Mouse (Mus musculus) CH12.LX (cell line): ENCODE data around the gene Hmcn1. TPM values are rescaled to one million over a fixed set of nuclear protein-coding genes. Genes with fewer than 3 reads are reported as not detected.

Experiments
- DNase-seq: peaks from one replicate; pipeline ENCODE4 v3.0.0-alpha.2; 2013; ENCODE audit errors: extremely low read depth
- H3K27ac ChIP-seq: 2 replicates; pipeline ENCODE4 v1.5.1; 2012; ENCODE audit warnings: low read depth, mild to moderate bottlenecking, control low read depth, moderate library complexity; ENCODE audit not compliant: insufficient read depth
- H3K27me3 ChIP-seq: replicated peaks from 2 replicates; pipeline ENCODE3; 2012; ENCODE audit warnings: inconsistent platforms
- H3K36me3 ChIP-seq, 2 experiments: replicated peaks in 1 of 2; 2 replicates each; pipeline versions ENCODE3 to v1.6.1; 2012; ENCODE audit warnings: inconsistent platforms in 1 of 2, low read length in 1 of 2, mild to moderate bottlenecking in 1 of 2, mixed read lengths in 1 of 2, moderate library complexity in 1 of 2; ENCODE audit not compliant: control insufficient read depth in 1 of 2, insufficient read depth in 1 of 2
- H3K4me1 ChIP-seq, 2 experiments: 2 replicates each; pipeline ENCODE4 v1.6.1; 2012; ENCODE audit warnings: inconsistent platforms in 1 of 2, moderate library complexity in 1 of 2; ENCODE audit not compliant: insufficient read depth in 2 of 2, control insufficient read depth in 1 of 2
- H3K4me2 ChIP-seq: 2 replicates; pipeline ENCODE4 v1.6.1; 2012; ENCODE audit warnings: low read depth, mild to moderate bottlenecking, control low read depth; ENCODE audit not compliant: poor library complexity, insufficient read depth, severe bottlenecking
- H3K4me3 ChIP-seq, 3 experiments: fragments of 150-350 bp in 1 of 3; sonication (generic) in 1 of 3; replicated peaks in 1 of 3; 2 replicates each; pipeline versions ENCODE3 to v1.5.1; 2011 to 2012; ENCODE audit warnings: low read depth in 2 of 3, low read length in 2 of 3, mild to moderate bottlenecking in 2 of 3, moderate library complexity in 2 of 3, control low read depth in 1 of 3, improper control_type of control experiment in 1 of 3, inconsistent platforms in 1 of 3, mixed read lengths in 1 of 3; ENCODE audit not compliant: poor library complexity in 1 of 3
- H3K79me2 ChIP-seq: replicated peaks from 2 replicates; pipeline ENCODE4 v1.6.1; 2012; ENCODE audit warnings: mild to moderate bottlenecking, moderate library complexity; ENCODE audit not compliant: control insufficient read depth, poor library complexity, insufficient read depth, severe bottlenecking; ENCODE audit errors: extremely low read depth
- H3K9ac ChIP-seq: 2 replicates; pipeline ENCODE4 v1.6.1; 2012; ENCODE audit warnings: low read depth, mild to moderate bottlenecking, control low read depth, moderate library complexity; ENCODE audit not compliant: insufficient read depth
- H3K9me3 ChIP-seq: replicated peaks from 2 replicates; pipeline ENCODE3; 2012; ENCODE audit warnings: low read length, inconsistent platforms, mixed read lengths
- BHLHE40 ChIP-seq: IDR thresholded peaks from 2 replicates; pipeline ENCODE4 v1.6.1; 2011; ENCODE audit warnings: mild to moderate bottlenecking, low read depth, low read length, improper control_type of control experiment
- CHD1 ChIP-seq: IDR thresholded peaks from 2 replicates; pipeline ENCODE4 v1.6.1; 2012; ENCODE audit warnings: low read depth, low read length, improper control_type of control experiment, inconsistent platforms
- CHD2 ChIP-seq: IDR thresholded peaks from 2 replicates; pipeline ENCODE4 v1.6.1; 2011; ENCODE audit warnings: low read length, improper control_type of control experiment
- CTCF ChIP-seq, 2 experiments: IDR thresholded peaks in 1 of 2; conservative IDR thresholded peaks in 1 of 2; 2 replicates each; pipeline ENCODE4 v1.5.1; 2011 to 2012; ENCODE audit warnings: low read depth in 2 of 2, low read length in 2 of 2, improper control_type of control experiment in 1 of 2, inconsistent platforms in 1 of 2, mild to moderate bottlenecking in 1 of 2, moderate library complexity in 1 of 2
- E2F4 ChIP-seq: IDR thresholded peaks from 2 replicates; pipeline ENCODE4 v1.6.1; 2011; ENCODE audit warnings: low read depth, low read length, improper control_type of control experiment; ENCODE audit not compliant: insufficient replicate concordance
- EP300 ChIP-seq: IDR thresholded peaks from 2 replicates; pipeline ENCODE4 v1.6.1; 2011; ENCODE audit warnings: low read length, improper control_type of control experiment
- GABPA ChIP-seq: IDR thresholded peaks from 2 replicates; pipeline ENCODE4 v1.6.1; 2012; ENCODE audit warnings: low read depth, low read length, improper control_type of control experiment, inconsistent platforms; ENCODE audit not compliant: insufficient replicate concordance
- HCFC1 ChIP-seq: IDR thresholded peaks from 2 replicates; pipeline ENCODE4 v1.6.1; 2012; ENCODE audit warnings: low read depth, mild to moderate bottlenecking, inconsistent platforms, low read length, improper control_type of control experiment
- JUN ChIP-seq: IDR thresholded peaks from 2 replicates; pipeline ENCODE4 v1.6.1; 2011; ENCODE audit warnings: low read depth, mild to moderate bottlenecking, low read length, improper control_type of control experiment, moderate library complexity; ENCODE audit not compliant: insufficient read depth
- JUND ChIP-seq: conservative IDR thresholded peaks from 2 replicates; pipeline ENCODE4 v1.6.1; 2011; ENCODE audit warnings: low read depth, low read length, improper control_type of control experiment
- KAT2A ChIP-seq: IDR thresholded peaks from 2 replicates; pipeline ENCODE4 v1.6.1; 2012; ENCODE audit warnings: low read length, improper control_type of control experiment, inconsistent platforms; ENCODE audit not compliant: insufficient replicate concordance
- MAZ ChIP-seq: IDR thresholded peaks from 2 replicates; pipeline ENCODE4 v1.6.1; 2012; ENCODE audit warnings: low read depth, mild to moderate bottlenecking, inconsistent platforms, low read length, improper control_type of control experiment, moderate library complexity
- MEF2A ChIP-seq: IDR thresholded peaks from 2 replicates; pipeline ENCODE4 v1.6.1; 2014; ENCODE audit warnings: low read depth, mild to moderate bottlenecking, inconsistent platforms, low read length, improper control_type of control experiment, borderline replicate concordance
- MXI1 ChIP-seq: IDR thresholded peaks from 2 replicates; pipeline ENCODE4 v1.6.1; 2011; ENCODE audit warnings: mild to moderate bottlenecking, low read depth, low read length, improper control_type of control experiment
- NRF1 ChIP-seq: IDR thresholded peaks from 2 replicates; pipeline ENCODE4 v1.6.1; 2014; ENCODE audit warnings: low read depth, mild to moderate bottlenecking, inconsistent platforms, low read length, improper control_type of control experiment, moderate library complexity
- PAX5 ChIP-seq: IDR thresholded peaks from 2 replicates; pipeline ENCODE4 v1.6.1; 2012; ENCODE audit warnings: low read length, inconsistent platforms, mixed read lengths
- POLR2AphosphoS2 ChIP-seq: IDR thresholded peaks from 2 replicates; pipeline ENCODE4 v1.6.1; 2011; ENCODE audit warnings: low read depth, low read length, improper control_type of control experiment
- RCOR1 ChIP-seq: conservative IDR thresholded peaks from 2 replicates; pipeline ENCODE4 v1.6.1; 2012; ENCODE audit warnings: low read depth, mild to moderate bottlenecking, inconsistent platforms, low read length, improper control_type of control experiment
- SMC3 ChIP-seq: IDR thresholded peaks from 2 replicates; pipeline ENCODE4 v1.6.1; 2011; ENCODE audit warnings: low read depth, low read length, improper control_type of control experiment
- USF1 ChIP-seq: IDR thresholded peaks from 2 replicates; pipeline ENCODE4 v1.6.1; 2014; ENCODE audit warnings: low read depth, mild to moderate bottlenecking, inconsistent platforms, low read length, improper control_type of control experiment
- USF2 ChIP-seq: conservative IDR thresholded peaks from 2 replicates; pipeline ENCODE4 v1.6.1; 2011; ENCODE audit warnings: low read depth, low read length, improper control_type of control experiment
- ZC3H11A ChIP-seq: IDR thresholded peaks from 2 replicates; pipeline ENCODE4 v1.6.1; 2012; ENCODE audit warnings: low read depth, mild to moderate bottlenecking, inconsistent platforms, low read length, improper control_type of control experiment
- dilution Hi-C: fragments of 300-500 bp; cut with MboI; formaldehyde crosslinking; loops from 2 replicates; pipeline ENCODE4 v1.14.3; 2020; ENCODE audit warnings: low sequenced_read_pairs; ENCODE audit not compliant: extremely low pct_unique_long_range_greater_than_20kb, extremely low pct_ligation_motif_present
- in situ Hi-C: fragments of 300-500 bp; cut with MboI; formaldehyde crosslinking; loops from 3 replicates; pipeline ENCODE4 v1.14.3; 2019; ENCODE audit warnings: low sequenced_read_pairs, low pct_ligation_motif_present, low pct_unique_long_range_greater_than_20kb, mixed read lengths
- polyA plus RNA-seq: library from polyadenylated mRNA; unstranded; fragments of >175 nt; gene quantifications from 2 replicates; pipeline ENCODE4 v1.2.1, GENCODE M21; 2012; ENCODE audit warnings: low read depth; ENCODE audit not compliant: insufficient read length
- total RNA-seq, 2 experiments: library from RNA; depleted of rRNA; stranded (reverse); fragments of 300-350 nt in 1 of 2; fragments of >200 nt in 1 of 2; gene quantifications; 2 replicates each; pipeline ENCODE4 v1.2.3; 2012 to 2014

The Hmcn1 gene
- total and polyA plus RNA-seq, 3 experiments = under 0.01 to 0.04 (median 0.01) TPM

DNA sequence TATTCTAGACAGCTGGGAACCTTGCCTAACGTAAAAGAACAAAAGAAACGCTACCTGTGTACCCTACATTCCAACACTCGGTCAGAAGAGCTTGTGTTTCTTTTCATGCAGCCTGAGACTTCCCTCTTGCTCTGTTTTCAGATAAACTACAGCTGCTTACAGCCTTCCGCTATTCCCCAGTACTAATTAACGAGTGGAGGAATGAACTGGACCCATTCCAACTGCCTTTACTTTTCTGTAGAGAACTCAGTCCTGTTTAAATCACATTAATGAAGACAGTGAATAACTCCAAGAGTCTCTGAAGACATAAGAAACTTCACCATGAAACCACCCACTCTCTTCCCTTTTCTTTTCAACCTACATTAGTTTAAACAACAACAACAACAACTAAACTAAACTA lies 10.8 kb upstream of the Hmcn1 start:
- Histone ChIP-seq H3K27ac (no peak overlapping the region), H3K36me3 (no peaks in the 10 kb centered on the region), H3K4me2 (no peak overlapping the region), H3K9me3 (no peaks in the 10 kb centered on the region), H3K27me3 (no peaks in the 10 kb centered on the region), H3K79me2 (no peaks in the 10 kb centered on the region), H3K4me1 (peaks cover 0 to 7% of the 10 kb centered on the region in 2 experiments; a peak in 2 of 4 replicates), H3K9ac (no peak overlapping the region), H3K4me3 (no peak overlapping the region)
- dilution Hi-C loops = no loop called here
- no peak for TF ChIP-seq HCFC1
- no peak for TF ChIP-seq JUND
- TF ChIP-seq CHD2 = no peak
- TF ChIP-seq EP300 = no peak
- no peak for TF ChIP-seq CHD1
- TF ChIP-seq POLR2AphosphoS2 = no peak
- no peak for TF ChIP-seq KAT2A
- TF ChIP-seq E2F4 = no peak
- no peak for TF ChIP-seq ZC3H11A
- no peak for TF ChIP-seq USF2
- no peak for TF ChIP-seq PAX5
- no peak for TF ChIP-seq MEF2A
- no peak for TF ChIP-seq NRF1
- TF ChIP-seq MAZ = no peak
- no peak for TF ChIP-seq USF1
- no peak for TF ChIP-seq GABPA
- no peak for TF ChIP-seq JUN
- no peak for TF ChIP-seq CTCF (conservative IDR thresholded peaks at IDR 0.05 in 1 of 2, IDR thresholded peaks at IDR 0.05 in 1 of 2; ENCODE audit: low read depth in 2 of 2, low read length in 2 of 2)
- TF ChIP-seq SMC3 = no peak
- DNase-seq = no peak
- in situ Hi-C loops = loop anchor here (25.0 kb wide), 1 partner anchor 167 kb away; no protein-coding TSS in a partner anchor

DNA sequence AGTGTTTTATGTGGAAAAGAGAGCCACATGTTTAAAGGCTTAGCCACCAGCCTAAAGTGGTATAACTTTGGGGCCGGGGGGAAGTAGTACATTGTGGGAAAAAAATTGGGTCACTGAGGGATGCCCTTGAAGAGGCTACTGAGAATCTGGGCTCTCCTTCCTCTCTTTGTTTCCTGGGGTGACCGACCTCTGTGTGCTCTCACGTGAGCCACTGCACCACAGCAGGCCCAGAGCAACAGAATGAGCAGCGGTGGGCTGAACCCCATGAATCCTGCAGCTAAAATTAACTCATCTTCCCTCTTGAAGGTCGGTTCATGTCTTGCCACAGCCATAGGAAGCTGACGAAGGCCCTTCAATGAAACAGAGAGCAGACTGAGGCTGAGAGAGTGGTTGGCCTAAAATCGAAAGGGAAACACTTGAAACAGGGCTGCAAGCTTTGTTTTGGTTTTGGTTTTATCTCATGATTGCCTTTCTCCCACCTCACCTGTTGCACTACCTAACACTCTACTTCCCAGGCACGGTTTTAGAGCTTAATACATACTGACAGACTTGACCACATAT lies 8.7 kb upstream of the Hmcn1 start:
- TF ChIP-seq BHLHE40 = peak; percentile 80
- no peak for TF ChIP-seq RCOR1
- no peak for TF ChIP-seq JUND
- TF ChIP-seq MXI1 = no peak
- Histone ChIP-seq H3K27me3 (no peaks in the 10 kb centered on the region), H3K4me2 (peak overlapping the region; percentile 42), H3K79me2 (no peaks in the 10 kb centered on the region), H3K9ac (peak overlapping the region; percentile 21; the same call in 1 of the 2 replicates), H3K9me3 (no peaks in the 10 kb centered on the region), H3K4me1 (peaks cover 0 to 7% of the 10 kb centered on the region in 2 experiments; a peak in 2 of 4 replicates), H3K36me3 (no peaks in the 10 kb centered on the region), H3K27ac (no peak overlapping the region), H3K4me3 (peak overlapping the region in 1 of 3 experiments; percentile 3)
- peak; percentile 5 for DNase-seq
- in situ Hi-C loops = loop anchor here (25.0 kb wide), 1 partner anchor 165 kb away; no protein-coding TSS in a partner anchor
- dilution Hi-C loops = no loop called here
